Mouse (Mus musculus): ENCODE measurements around the gene Actn1.
A peak's percentile ranks its signal among the peaks of the same experiment; 100 is the strongest.
"Not testable (repeated sequence)": the region's sequence is repeated elsewhere in the genome, so short reads cannot be mapped to it uniquely, and the experiment has no call there.

Gene Actn1

GRCm38 (mm10) chr12:80260056-80260743, at the start of gene Actn1:
Gene Actn1 (minus strand): TSS chr12:80260371.
- no peak for DNase-seq (ENCODE audit: low read depth, low spot score)

DNA sequence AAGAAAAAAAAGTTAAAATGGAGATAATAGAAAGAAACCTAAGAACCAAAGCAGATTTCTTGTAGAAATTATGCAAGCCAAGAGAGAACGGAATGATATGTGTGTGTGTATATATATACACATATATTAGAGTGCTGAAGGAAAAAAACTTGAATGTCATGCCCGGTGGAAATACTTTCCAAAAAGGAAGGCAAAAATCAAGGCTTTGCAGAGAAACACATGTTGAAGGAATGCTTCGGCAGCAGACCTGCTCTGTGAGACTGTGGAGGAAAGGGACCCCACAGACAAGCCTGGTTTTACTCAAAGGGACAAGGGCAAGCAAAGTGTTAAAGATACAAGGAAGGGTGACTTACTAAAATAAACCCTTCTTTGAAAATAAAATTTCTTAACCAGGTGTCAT, 47.4 kb upstream of the Actn1 start:
- DNase-seq (ENCODE audit: low read depth, low spot score) = no peak

DNA sequence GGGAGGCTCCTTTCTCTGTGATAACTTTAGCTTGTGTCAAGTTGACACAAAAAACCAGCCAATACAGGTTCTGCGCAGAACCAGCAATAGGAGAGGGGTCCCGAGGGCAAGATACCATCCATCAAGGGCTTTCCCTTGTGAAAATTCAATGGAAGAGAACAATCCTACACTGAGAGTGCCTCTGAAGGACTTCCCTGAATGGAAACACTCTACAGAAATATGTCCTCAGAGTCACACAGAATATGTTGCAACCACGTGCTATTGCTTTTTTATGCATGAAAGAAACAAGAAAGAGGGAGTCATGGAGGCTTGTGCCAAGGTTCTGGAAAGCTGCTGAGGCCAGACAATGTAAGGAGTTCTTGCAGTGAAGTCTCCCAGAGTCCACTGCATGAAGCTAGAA, 44.3 kb upstream of the Actn1 start:
- DNase-seq (ENCODE audit: low read depth, low spot score) = no peak

DNA sequence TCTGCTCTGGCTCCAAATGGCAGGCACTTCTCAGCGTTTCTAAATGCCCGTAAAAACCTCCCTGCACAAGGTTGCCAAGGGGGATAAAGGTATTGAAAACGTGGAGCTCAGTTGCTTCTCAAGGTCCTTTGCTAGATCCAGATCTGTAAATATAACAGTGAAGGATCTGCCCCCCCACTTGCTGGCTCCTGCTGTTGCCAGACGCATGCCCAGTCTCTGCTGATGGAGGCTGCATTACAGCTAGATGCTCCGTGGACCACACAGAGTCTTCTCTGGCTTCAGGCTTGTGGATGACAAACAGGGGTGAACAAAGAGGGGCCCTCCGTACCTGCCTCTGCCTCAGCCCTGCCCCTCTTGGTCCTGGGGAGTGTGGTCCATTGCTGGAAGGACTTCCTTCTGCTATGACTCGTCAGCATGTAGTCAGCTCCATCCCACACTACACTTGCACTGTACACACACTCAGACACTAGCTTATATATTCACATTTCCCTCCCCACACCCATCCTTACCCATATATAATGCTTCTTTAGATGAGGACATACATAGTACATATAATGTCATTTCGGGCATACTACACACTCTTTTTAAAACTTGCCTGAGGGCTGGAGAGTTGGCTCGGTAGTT, 40.8 kb upstream of the Actn1 start:
- DNase-seq (ENCODE audit: low read depth, low spot score) = no peak

DNA sequence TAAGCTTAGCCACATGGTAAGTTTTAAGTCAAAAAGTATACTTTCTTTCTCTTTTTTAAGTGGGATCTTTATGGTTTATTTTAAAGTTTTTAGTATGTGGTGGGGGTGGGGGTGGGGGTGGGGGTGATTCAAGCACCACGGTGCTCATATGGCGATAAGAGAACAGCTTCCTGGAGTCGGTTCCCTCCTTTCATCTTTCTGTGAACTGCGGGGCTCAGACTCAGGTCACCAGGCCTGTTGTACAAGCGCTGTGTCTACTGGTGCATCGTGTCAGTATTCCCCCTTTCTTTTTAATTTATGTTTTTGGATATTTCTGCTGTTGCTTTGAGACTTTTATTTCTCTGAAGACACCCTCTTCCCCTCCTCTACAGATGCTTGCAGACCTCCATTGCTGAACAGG, 38.5 kb upstream of the Actn1 start:
- DNase-seq (ENCODE audit: low read depth, low spot score) = no peak

- no peak for DNase-seq (ENCODE audit: low read depth, low spot score)
These were observed 31.8 kb upstream of the Actn1 start for GRCm38 (mm10) chr12:80291895-80292435.

DNA sequence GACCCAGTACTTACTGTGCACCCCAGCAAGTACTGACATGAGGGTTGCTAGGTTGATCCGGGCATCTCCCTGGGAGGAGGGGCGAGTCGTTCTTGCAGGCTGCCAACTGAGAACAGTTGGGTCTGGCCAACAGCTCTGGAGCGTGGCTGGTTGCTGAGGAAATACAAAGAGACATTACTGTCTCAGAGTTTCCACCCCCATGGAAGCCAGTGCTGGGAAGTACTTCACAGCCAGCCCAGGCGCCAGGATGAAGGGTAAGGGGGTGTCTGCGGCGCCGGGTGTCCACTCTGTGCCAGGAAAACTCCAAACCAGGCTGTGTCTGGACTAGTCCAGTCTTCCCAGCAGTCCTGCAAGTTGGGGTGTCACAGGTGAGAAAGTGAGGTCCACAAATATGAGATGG, 30.8 kb upstream of the Actn1 start:
- DNase-seq (ENCODE audit: low read depth, low spot score) = no peak

- DNase-seq (ENCODE audit: low read depth, low spot score) = no peak
These were observed 30.3 kb upstream of the Actn1 start for GRCm38 (mm10) chr12:80290483-80290882.

GRCm38 (mm10) chr12:80289722-80290121, 29.6 kb upstream of the Actn1 start:
- no peak for DNase-seq (ENCODE audit: low read depth, low spot score)

- DNase-seq (ENCODE audit: low read depth, low spot score) = peak; percentile 39
These were observed 25.7 kb upstream of the Actn1 start for GRCm38 (mm10) chr12:80285890-80286289.

- DNase-seq (ENCODE audit: low read depth, low spot score) = not testable (repeated sequence)
These were observed 24.1 kb upstream of the Actn1 start for GRCm38 (mm10) chr12:80284251-80284650.

- DNase-seq (ENCODE audit: low read depth, low spot score) = no peak
These were observed 18.7 kb upstream of the Actn1 start for GRCm38 (mm10) chr12:80278866-80279265.

- DNase-seq (ENCODE audit: low read depth, low spot score) = no peak
These were observed 17.3 kb upstream of the Actn1 start for GRCm38 (mm10) chr12:80277428-80277827.

DNA sequence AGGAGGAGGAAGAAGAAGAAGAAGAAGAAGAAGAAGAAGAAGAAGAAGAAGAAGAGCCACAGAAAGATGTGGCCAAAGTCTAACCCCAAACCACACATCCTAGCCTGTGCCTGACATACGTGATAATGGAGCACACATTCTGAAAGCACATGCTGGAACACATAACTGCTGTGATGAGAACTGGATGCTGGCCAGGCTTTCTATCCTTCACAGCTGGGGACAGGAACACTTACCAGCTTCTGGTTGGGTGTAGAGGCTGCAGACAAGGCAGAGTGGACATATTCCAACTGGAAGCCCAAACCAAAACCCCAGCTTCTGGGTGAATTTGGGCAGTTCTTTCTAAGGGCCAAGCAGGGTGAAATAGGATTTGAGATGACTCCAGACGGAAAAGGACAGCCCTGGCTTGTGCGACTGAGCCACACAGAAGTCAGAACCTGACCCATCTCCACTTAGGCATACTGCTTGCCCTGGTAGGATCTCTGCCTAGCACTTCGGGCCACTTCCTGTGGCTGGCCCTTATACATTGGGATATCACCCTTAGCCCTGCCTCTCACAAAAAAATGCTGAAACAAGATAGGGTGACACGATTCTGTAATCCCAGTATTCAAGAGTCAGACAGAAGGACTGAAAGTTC, 15.1 kb upstream of the Actn1 start:
- DNase-seq (ENCODE audit: low read depth, low spot score) = no peak

GRCm38 (mm10) chr12:80273020-80273686, 13.0 kb upstream of the Actn1 start:
- no peak for DNase-seq (ENCODE audit: low read depth, low spot score)

- DNase-seq (ENCODE audit: low read depth, low spot score) = peak; percentile 11
These were observed 11.6 kb upstream of the Actn1 start for GRCm38 (mm10) chr12:80271806-80272205.

DNA sequence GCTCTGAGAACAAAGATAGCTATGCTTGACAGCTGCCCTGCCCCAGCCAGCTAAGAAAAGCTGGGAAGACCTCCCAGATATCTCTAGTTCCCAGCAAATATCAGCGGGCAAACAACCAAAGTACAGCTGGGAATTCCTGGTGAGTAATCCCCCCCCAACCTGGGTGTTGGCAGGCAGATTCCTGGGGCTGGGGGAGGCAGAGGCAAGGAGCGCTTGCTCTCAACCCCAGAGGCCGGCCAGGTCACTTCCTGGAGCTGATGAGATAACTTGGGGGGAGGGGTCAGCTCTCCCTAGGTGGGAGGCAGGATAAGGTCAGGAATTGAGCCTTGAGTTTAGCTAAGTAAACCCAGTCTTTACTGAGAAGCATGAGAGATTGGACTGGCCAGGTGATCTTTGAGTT, 10.8 kb upstream of the Actn1 start:
- no peak for DNase-seq (ENCODE audit: low read depth, low spot score)

- no peak for DNase-seq (ENCODE audit: low read depth, low spot score)
These were observed 9.1 kb upstream of the Actn1 start for GRCm38 (mm10) chr12:80269303-80269702.

DNA sequence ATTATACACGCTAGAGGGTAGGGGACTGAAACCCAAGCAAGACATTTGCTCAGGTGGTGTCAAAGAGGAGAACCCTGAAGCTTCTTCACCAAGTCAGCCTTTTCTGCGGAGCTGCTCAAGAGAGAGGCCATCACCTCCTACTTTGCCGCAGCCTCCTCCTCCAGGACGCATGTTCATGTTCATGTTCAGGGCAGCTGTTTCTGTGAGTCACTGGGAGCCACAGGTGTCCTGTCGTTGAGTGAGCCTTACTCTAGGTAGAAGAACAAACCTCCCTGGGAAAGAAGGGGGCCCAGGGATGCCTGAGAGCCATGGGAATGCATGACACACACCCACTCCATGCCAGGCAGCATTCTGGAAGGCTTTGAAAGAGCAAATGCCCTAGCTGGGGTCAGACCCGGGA, 7.8 kb upstream of the Actn1 start:
- DNase-seq (ENCODE audit: low read depth, low spot score) = no peak

GRCm38 (mm10) chr12:80264388-80264787, 4.2 kb upstream of the Actn1 start:
- DNase-seq (ENCODE audit: low read depth, low spot score) = not testable (repeated sequence)

- DNase-seq (ENCODE audit: low read depth, low spot score) = no peak
These were observed 849 bp upstream of the Actn1 start for GRCm38 (mm10) chr12:80260744-80261695.
